Mouse (Mus musculus) forebrain, embryonic 14.5 days (tissue): ENCODE data around the gene Slc38a1. TPM values are rescaled to one million over a fixed set of nuclear protein-coding genes. Genes with fewer than 3 reads are reported as not detected.
A peak's percentile ranks its signal among the peaks of the same experiment; 100 is the strongest.

ENCODE experiments used
- ATAC-seq: fragments of 200-750 bp; cut with Nextera tagmentation; 2 replicates; pipeline ENCODE4 v1.8.0; 2017; ENCODE audit warnings: mild to moderate bottlenecking, moderate library complexity
- DNase-seq: peaks from one replicate; pipeline ENCODE4 v3.0.0-alpha.2; 2015; ENCODE audit warnings: low spot score
- H3K27ac ChIP-seq: fragments of 300-500 bp; sonication (generic); 2 replicates; pipeline ENCODE4 v1.5.1; 2014; ENCODE audit warnings: low read depth, mild to moderate bottlenecking, control low read depth, low read length, moderate library complexity
- H3K27me3 ChIP-seq: fragments of 300-500 bp; sonication (generic); replicated peaks from 2 replicates; pipeline ENCODE4 v1.6.1; 2014; ENCODE audit warnings: low read length, control low read depth, mixed read lengths; ENCODE audit not compliant: control insufficient read depth, insufficient read depth
- H3K36me3 ChIP-seq: fragments of 300-500 bp; sonication (generic); 2 replicates; pipeline ENCODE4 v1.6.1; 2014; ENCODE audit warnings: low read length, control low read depth; ENCODE audit not compliant: control insufficient read depth, insufficient read depth
- H3K4me1 ChIP-seq: fragments of 300-500 bp; sonication (generic); 2 replicates; pipeline ENCODE4 v1.6.1; 2014; ENCODE audit warnings: antibody characterized with exemption, low read length, control low read depth; ENCODE audit not compliant: control insufficient read depth, insufficient read depth
- H3K4me2 ChIP-seq: fragments of 300-500 bp; sonication (generic); 2 replicates; pipeline ENCODE4 v1.6.1; 2014; ENCODE audit warnings: mild to moderate bottlenecking, control low read depth, low read length
- H3K4me3 ChIP-seq: fragments of 300-500 bp; sonication (generic); 2 replicates; pipeline ENCODE4 v1.5.1; 2014; ENCODE audit warnings: low read depth, low read length, control low read depth
- H3K9ac ChIP-seq: fragments of 300-500 bp; sonication (generic); 2 replicates; pipeline ENCODE4 v1.6.1; 2014; ENCODE audit warnings: mild to moderate bottlenecking, low read length, control low read depth, moderate library complexity
- H3K9me3 ChIP-seq: fragments of 300-500 bp; sonication (generic); replicated peaks from 2 replicates; pipeline ENCODE4 v1.6.1; 2016; ENCODE audit warnings: low read length, control low read depth, mixed read lengths; ENCODE audit not compliant: control insufficient read depth
- WGBS: fragments of 180-500 bp; shearing (Covaris S2); extraction: QIAGEN DNeasy Blood & Tissue Kit; methylation state at CpG from one replicate; pipeline ENCODE4 v1.1.7; 2014; 5-methylcytosine and 5-hydroxymethylcytosine counted together
- polyA plus RNA-seq: library from polyadenylated mRNA; unstranded; fragments of >200 nt; fragmentation: Nextera tagmentation; extraction: Ambion mirVana; gene quantifications from 2 replicates; pipeline ENCODE4 v1.2.1, GENCODE M21; 2014

The Slc38a1 gene
- polyA plus RNA-seq, 1 experiment from 2014 or later, result 100 TPM

- WGBS, result 36% methylated on average over 6 of the region's 6 CpGs
- Histone ChIP-seq H3K27ac (peak overlapping the region; percentile 58; the same call in 1 of the 2 replicates), H3K4me1 (peaks cover 25% of the 10 kb centered on the region), H3K9ac (no peak overlapping the region), H3K36me3 (peaks cover 46% of the 10 kb centered on the region), H3K9me3 (no peaks in the 10 kb centered on the region), H3K4me3 (no peak overlapping the region), H3K27me3 (no peaks in the 10 kb centered on the region), H3K4me2 (no peak overlapping the region)
- peak; percentile 52; the same call in 1 of the 2 replicates for ATAC-seq
- DNase-seq, result peak; percentile 47
These were observed 49.3 kb downstream of the Slc38a1 start for GRCm38 (mm10) chr15:96593457-96593856.

GRCm38 (mm10) chr15:96592976-96593375, 49.7 kb downstream of the Slc38a1 start:
- Histone ChIP-seq H3K4me1 (peaks cover 25% of the 10 kb centered on the region), H3K9me3 (no peaks in the 10 kb centered on the region), H3K36me3 (peaks cover 47% of the 10 kb centered on the region), H3K4me3 (no peak overlapping the region), H3K27me3 (no peaks in the 10 kb centered on the region), H3K9ac (no peak overlapping the region), H3K4me2 (no peak overlapping the region), H3K27ac (0 out of 2 replicates have a peak overlapping the region, but pooled peaks have one; percentile 2)
- WGBS, result 63% methylated on average over 13 of the region's 13 CpGs
- DNase-seq (no peak), ATAC-seq (no peak)

GRCm38 (mm10) chr15:96591876-96592417, 50.8 kb downstream of the Slc38a1 start:
- WGBS, result 76% methylated on average over 10 of the region's 10 CpGs
- DNase-seq (no peak), ATAC-seq (no peak)
- Histone ChIP-seq H3K36me3 (peaks cover 50% of the 10 kb centered on the region), H3K27me3 (no peaks in the 10 kb centered on the region), H3K4me1 (peaks cover 25% of the 10 kb centered on the region), H3K4me3 (no peak overlapping the region), H3K4me2 (no peak overlapping the region), H3K27ac (no peak overlapping the region), H3K9ac (no peak overlapping the region), H3K9me3 (no peaks in the 10 kb centered on the region)

- H3K9ac ChIP-seq, result no peak overlapping the region
- WGBS, result 41% methylated on average over 9 of the region's 9 CpGs
- H3K4me1 ChIP-seq, result peaks cover 22% of the 10 kb centered on the region
- H3K27ac ChIP-seq, result no peak overlapping the region
- no peaks in the 10 kb centered on the region for H3K9me3 ChIP-seq
- ATAC-seq, result peak; percentile 37; the same call in 1 of the 2 replicates
- DNase-seq, result peak; percentile 73
- H3K36me3 ChIP-seq, result peaks cover 70% of the 10 kb centered on the region
- H3K27me3 ChIP-seq, result no peaks in the 10 kb centered on the region
- no peak overlapping the region for H3K4me2 ChIP-seq
- H3K4me3 ChIP-seq, result no peak overlapping the region
These were observed 53.6 kb downstream of the Slc38a1 start for GRCm38 (mm10) chr15:96588996-96589657.

- peaks cover 81% of the 10 kb centered on the region for H3K36me3 ChIP-seq
- ATAC-seq (no peak), DNase-seq (peak; percentile 33)
- no peak overlapping the region for H3K9ac ChIP-seq
- H3K9me3 ChIP-seq, result no peaks in the 10 kb centered on the region
- WGBS, result 89% methylated on average over 8 of the region's 8 CpGs
- H3K27ac ChIP-seq, result no peak overlapping the region
- no peak overlapping the region for H3K4me3 ChIP-seq
- peaks cover 13% of the 10 kb centered on the region for H3K4me1 ChIP-seq
- H3K4me2 ChIP-seq, result no peak overlapping the region
- no peaks in the 10 kb centered on the region for H3K27me3 ChIP-seq
These were observed 54.7 kb downstream of the Slc38a1 start for GRCm38 (mm10) chr15:96587998-96588397.

- Histone ChIP-seq H3K9ac (no peak overlapping the region), H3K4me3 (no peak overlapping the region), H3K9me3 (no peaks in the 10 kb centered on the region), H3K4me2 (no peak overlapping the region), H3K4me1 (peaks cover under 1% of the 10 kb centered on the region; the same call in 1 of the 2 replicates), H3K27ac (no peak overlapping the region), H3K27me3 (no peaks in the 10 kb centered on the region), H3K36me3 (peaks cover 69% of the 10 kb centered on the region)
- DNase-seq (no peak), ATAC-seq (no peak)
- WGBS, result 89% methylated on average over 15 of the region's 15 CpGs
These were observed 59.2 kb downstream of the Slc38a1 start for GRCm38 (mm10) chr15:96583371-96584008.

GRCm38 (mm10) chr15:96576998-96577397, 65.7 kb downstream of the Slc38a1 start:
- WGBS, result 95% methylated on average over 5 of the region's 5 CpGs
- no peak overlapping the region for H3K27ac ChIP-seq
- no peak for DNase-seq
- H3K4me3 ChIP-seq, result no peak overlapping the region
- no peak overlapping the region for H3K9ac ChIP-seq
- no peaks in the 10 kb centered on the region for H3K9me3 ChIP-seq
- H3K27me3 ChIP-seq, result no peaks in the 10 kb centered on the region
- H3K36me3 ChIP-seq, result peaks cover 73% of the 10 kb centered on the region
- ATAC-seq, result no peak
- no peak overlapping the region for H3K4me2 ChIP-seq
- no peaks in the 10 kb centered on the region for H3K4me1 ChIP-seq

- Histone ChIP-seq H3K9ac (no peak overlapping the region), H3K36me3 (peaks cover 11% of the 10 kb centered on the region), H3K27ac (no peak overlapping the region), H3K4me1 (no peaks in the 10 kb centered on the region), H3K27me3 (no peaks in the 10 kb centered on the region), H3K4me2 (no peak overlapping the region), H3K4me3 (no peak overlapping the region), H3K9me3 (no peaks in the 10 kb centered on the region)
- ATAC-seq (no peak), DNase-seq (no peak)
- WGBS, result 77% methylated on average over 2 of the region's 2 CpGs
These were observed 73.7 kb downstream of the Slc38a1 start for GRCm38 (mm10) chr15:96568983-96569363.
